Mouse (Mus musculus) forelimb bud, embryonic 11.5 days (tissue): Measurements from ENCODE around the gene P2rx4.

Experiments
- DNase-seq: peaks from one replicate; pipeline ENCODE4 v3.0.0-alpha.2; 2012; ENCODE audit warnings: low read depth, low spot score

The P2rx4 gene

DNA sequence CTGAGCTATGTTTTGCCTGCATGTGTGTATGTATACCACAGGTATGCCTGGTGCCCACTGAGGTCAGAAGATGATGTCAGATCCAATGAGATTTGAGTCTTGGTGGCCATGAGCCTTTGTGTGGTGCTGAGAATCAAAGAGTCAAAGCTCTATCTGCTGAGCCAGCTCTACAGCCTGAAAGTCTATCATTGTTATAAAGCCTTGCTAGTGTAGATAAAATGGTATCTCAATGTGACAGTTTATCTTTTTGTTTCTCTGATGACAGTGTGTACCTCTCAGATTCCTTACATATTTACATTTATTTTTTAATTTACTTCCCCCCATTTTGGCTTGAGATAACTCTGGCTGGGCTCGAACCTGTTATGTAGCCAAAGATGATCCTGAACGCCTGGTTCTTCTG is 3.8 kb upstream of the P2rx4 start:
- no peak for DNase-seq

DNA sequence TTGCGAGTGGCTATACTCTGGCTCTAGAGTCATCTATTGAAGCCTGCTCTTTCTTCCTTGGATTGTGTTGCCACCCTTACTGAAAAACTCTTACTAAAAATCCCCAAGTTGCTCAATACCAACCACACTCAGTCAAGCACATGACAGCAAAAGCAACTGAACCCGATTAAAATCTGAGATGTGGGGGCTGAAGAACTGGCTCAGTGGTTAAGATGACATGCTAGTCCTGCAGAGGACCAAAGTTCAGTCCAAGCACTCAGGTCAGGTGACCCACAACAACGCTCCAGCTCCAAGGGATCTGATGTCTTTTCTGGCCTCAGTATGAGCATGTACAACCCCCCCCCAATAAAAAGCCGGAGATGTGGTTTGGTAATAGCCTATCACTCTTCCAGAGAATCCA is 2.8 kb upstream of the P2rx4 start:
- no peak for DNase-seq

DNA sequence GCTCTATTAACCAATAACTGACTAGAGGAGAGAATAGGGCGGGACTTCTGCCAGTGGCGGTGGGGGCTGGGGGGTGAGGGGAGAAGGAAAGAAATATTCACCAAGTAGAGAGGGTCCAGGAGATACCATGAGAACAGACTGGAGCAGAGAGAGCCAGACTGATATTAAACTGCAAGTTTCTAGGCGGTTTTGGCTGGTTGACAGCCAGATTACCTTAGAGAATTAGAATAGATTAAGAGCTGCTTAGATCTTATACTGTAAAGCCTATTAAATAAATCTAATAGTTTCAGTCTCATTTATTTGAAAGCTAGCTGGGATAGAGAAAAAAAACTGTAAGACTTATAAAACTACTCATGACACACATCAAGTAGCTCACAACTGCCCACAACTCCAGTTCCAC is 2.2 kb upstream of the P2rx4 start:
- no peak for DNase-seq

DNA sequence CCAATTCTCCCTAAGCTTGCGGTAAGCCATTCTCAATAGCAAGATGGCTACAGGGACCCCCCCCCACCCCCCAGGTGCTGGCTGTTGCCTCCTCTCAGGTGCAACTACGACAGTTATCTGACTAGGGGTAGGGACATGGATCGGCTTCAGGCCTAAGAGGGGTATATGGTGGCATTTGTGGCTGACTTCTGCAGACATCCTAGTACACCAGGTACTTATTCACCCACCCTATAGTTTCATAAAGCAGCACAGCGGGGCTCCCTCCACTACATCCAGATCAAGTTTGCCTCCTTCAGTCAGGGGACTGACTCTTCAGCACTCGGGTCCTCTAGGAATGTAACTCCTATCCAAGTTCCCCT is 448 bp upstream of the P2rx4 start:
- DNase-seq, result no peak

GRCm38 (mm10) chr5:122708819-122709218 is 1.5 kb downstream of the P2rx4 start:
- DNase-seq, result no peak

GRCm38 (mm10) chr5:122715723-122716122 is 8.4 kb downstream of the P2rx4 start:
- DNase-seq, result no peak

- DNase-seq, result no peak
These were observed 9.4 kb downstream of the P2rx4 start for GRCm38 (mm10) chr5:122716793-122717192.

- no peak for DNase-seq
These were observed 11.1 kb downstream of the P2rx4 start for GRCm38 (mm10) chr5:122718400-122718799.

GRCm38 (mm10) chr5:122719168-122719567 is 11.8 kb downstream of the P2rx4 start:
- no peak for DNase-seq

- no peak for DNase-seq
These were observed 18.1 kb downstream of the P2rx4 start for GRCm38 (mm10) chr5:122725453-122725852.

- peak; percentile 87 for DNase-seq
These were observed 18.7 kb downstream of the P2rx4 start for GRCm38 (mm10) chr5:122726068-122726467.

GRCm38 (mm10) chr5:122726595-122726994 is 19.3 kb downstream of the P2rx4 start:
- no peak for DNase-seq

GRCm38 (mm10) chr5:122727096-122727495 is 19.8 kb downstream of the P2rx4 start:
- no peak for DNase-seq

DNA sequence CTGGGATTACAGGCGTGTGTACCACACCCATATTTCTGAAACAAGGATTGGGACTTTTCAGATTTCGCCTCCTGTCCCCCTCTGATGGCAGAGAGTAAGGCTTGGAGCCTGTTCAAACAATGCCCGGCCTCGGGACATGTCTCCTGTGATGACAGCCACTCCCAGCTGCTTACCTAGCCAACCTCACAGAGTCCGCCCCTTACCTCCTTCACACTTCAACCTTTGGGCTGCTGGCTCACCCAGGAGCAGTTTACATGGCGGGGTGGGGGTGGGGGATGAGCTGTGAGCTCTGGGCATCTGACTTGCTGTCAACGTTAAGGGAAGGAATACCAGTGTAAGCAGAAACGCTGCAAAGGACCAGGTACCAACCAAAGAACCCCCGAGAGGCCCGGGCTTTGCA is 23.4 kb downstream of the P2rx4 start:
- DNase-seq, result no peak

DNA sequence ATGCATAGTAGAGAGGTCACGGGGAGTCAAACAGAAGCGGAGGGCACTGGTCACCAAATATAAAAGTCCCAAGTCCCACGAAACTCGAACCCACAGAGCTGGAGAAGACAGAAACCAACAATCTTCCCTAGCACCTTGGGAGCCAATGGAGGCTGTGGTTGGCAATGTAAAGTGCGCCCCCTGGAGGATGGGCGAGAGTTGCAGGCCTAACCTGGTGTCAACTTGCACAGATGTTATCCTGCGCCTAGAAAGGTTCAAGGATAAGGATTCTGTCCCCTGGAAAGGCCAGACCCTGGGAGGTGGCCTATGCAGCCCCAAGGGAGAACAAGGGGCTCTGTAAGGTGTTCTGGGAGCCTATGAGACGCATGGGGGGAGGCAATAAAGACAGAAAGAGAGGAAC is 24.0 kb downstream of the P2rx4 start:
- DNase-seq, result no peak

DNA sequence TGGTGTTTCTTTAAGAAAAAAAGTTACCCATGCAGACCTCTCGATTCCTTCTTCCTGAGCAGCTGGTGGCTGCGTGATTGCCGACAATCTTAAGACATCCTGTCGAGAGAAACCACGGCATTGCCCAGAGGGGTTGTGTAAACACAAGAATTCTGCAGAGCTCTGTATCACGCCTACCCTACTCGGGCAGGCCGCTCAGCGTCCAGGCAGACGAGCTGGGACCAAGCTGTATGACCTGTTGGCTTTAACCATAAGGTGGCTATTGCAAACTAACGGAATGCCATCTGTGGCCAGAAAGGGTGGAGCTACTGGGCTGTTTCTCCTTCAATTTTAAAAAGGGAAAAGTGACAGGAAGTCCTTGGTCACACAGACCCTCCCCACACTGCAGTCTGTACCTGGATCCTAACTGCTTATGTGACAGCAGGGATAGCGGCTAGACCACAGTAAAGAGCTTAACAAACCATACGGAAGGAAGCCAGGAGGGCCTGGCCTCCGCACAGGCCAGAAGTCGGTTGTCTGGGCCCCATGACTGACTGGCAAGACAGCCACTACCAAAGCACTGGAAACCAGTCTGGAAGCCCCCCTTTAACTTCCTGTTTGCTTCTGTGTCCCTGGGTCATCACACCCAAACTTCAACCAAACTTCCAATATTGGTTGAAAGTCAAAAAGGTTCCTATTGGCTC is 24.8 kb downstream of the P2rx4 start:
- no peak for DNase-seq

DNA sequence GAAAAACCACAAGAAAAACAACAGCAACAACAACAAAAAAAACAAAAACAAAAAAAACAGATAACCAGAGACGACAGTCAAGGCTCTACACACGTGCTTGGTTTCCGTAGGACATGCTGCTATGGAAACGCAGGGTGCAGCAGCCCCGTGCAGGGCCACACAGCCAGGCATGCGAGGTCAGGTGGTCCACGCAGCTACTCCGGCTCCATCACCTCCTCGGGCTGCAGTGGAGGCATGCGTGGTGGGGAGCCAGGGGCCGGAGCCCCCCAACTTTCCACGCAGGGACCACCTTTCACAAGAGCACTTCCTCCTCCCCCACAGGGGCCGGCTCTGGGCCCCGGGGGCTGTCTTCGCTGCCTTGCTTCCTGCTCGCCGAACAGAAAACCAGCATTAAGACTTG is 26.5 kb downstream of the P2rx4 start:
- DNase-seq, result no peak

GRCm38 (mm10) chr5:122735853-122736252 is 28.5 kb downstream of the P2rx4 start:
- DNase-seq, result no peak

DNA sequence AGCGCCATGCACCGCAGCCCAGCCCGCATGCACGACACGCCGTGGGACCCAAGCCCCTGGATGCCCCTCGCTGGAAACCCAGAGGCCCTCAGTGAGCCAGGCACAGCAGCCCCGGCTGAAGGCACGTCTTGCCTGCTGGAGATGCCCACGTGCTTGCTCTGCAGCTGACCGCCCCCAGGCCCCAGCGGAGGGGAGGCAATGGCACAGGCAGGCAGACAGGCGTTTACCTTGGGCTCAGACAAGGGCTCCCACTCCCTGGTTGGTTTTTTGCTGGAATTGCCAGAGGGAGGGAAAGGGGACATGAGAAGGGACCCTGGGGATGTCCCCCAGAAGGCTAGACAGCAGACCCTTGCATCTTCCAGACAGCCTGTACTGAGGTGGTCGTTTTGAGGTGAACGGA is 29.4 kb downstream of the P2rx4 start:
- DNase-seq, result no peak

DNA sequence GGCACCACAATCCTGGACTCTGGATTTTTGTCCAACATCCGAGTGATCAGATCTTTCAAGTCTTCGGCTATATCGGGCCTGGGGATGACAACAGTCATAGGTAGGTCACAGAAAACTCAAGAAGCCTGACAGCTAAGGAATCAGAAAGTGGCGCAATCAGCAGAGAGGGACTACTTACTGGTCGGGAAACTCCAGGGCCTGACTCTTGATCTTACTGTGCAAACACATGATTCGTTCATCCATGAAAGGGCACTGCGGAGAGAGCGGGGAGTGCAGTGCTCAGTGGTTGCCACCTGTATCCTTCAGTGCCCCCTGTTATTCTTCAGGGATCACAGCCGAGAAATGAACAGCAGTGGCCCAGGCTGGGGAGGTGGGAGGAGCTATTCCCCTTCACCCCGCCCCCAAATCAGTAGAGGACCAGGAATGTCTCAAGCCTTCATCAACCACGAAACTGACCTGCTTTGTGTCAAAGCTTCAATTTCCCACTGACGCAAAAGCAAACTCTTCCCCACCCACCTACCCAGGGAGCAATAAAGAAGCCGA is 36.6 kb downstream of the P2rx4 start:
- no peak for DNase-seq

DNA sequence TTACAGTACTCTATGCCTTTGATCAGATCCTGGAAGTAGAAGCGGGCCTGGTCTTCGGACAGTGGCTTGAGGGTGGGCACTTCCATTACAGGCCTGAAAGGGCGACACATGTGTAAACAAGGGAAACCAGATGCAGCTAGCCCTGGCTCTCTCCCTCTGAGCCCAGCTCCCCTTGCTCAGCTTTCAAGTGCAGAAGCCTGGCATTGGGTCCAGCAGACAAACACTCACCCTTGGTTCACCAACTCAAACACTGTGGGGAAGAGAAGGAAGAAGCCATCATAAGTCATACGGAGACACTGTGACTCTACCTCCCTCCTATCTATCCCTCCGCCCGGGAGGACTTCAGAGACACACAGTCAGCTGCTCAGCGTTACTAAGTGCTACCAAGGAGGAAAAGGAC is 40.6 kb downstream of the P2rx4 start:
- no peak for DNase-seq

GRCm38 (mm10) chr5:122754477-122754876 is 47.1 kb downstream of the P2rx4 start:
- DNase-seq, result no peak

DNA sequence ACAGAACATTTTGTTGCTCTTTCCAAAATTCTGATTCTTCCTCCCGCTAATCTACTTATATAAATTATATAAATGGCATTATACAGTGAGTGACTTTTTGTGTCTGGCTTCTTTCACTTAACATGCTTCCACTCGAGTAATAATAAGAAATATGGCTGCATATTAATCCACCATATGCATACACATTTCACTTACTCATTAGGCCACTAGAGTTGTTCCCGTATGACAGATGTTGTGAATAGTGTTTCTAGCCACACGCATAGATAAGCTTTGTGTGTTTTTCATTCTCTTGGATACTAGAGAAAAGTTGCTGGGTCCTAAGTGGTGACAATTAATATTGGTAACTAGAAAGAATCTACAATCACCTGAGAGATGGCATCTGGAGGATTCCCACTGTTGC is 48.3 kb downstream of the P2rx4 start:
- DNase-seq, result no peak

DNA sequence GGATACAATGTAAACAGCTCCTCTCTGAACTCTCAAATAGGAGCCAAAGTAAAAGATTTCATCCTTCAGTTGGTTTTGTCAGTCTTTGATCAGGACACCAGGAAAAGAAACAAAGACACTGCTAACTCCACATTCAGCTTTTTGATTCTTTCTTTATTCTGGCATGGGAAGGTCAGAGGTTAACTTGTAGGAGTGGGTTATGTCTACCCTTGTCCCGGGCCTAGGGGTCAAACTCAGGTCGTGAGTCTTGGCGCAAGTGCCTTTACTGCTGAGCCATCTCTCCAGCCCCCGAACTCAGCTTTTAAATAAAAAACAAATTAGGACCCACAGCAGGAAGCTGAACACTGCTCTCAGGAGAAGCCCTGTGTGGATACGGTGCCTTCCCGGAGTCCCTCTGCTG is 48.8 kb downstream of the P2rx4 start:
- DNase-seq, result no peak
